Mouse (Mus musculus) lung, embryonic 15.5 days (tissue): ENCODE data around the gene Efcab6. TPM values are rescaled to one million over a fixed set of nuclear protein-coding genes. Genes with fewer than 3 reads are reported as not detected.
"Not testable (repeated sequence)": the region's sequence is repeated elsewhere in the genome, so short reads cannot be mapped to it uniquely, and the experiment has no call there.

Source experiments
- ATAC-seq: fragments of 200-750 bp; cut with Nextera tagmentation; 2 replicates; pipeline ENCODE4 v1.8.0; 2017; ENCODE audit warnings: moderate number of reproducible peaks, borderline replicate concordance; ENCODE audit not compliant: low FRiP score, low TSS enrichment; ENCODE audit errors: extremely low read depth
- H3K27ac ChIP-seq: fragments of 300-500 bp; sonication (generic); 2 replicates; pipeline ENCODE4 v1.5.1; 2015; ENCODE audit warnings: moderate library complexity, mild to moderate bottlenecking, inconsistent platforms
- H3K27me3 ChIP-seq: fragments of 300-500 bp; sonication (generic); 2 replicates; pipeline ENCODE4 v1.6.1; 2015; ENCODE audit warnings: inconsistent platforms
- H3K36me3 ChIP-seq: fragments of 300-500 bp; sonication (generic); 2 replicates; pipeline ENCODE4 v1.6.1; 2015; ENCODE audit warnings: inconsistent platforms
- H3K4me1 ChIP-seq: fragments of 300-500 bp; sonication (generic); 2 replicates; pipeline ENCODE4 v1.6.1; 2015; ENCODE audit warnings: inconsistent platforms
- H3K4me2 ChIP-seq: fragments of 300-500 bp; sonication (generic); 2 replicates; pipeline ENCODE4 v1.6.1; 2015; ENCODE audit warnings: inconsistent platforms, mild to moderate bottlenecking, moderate library complexity
- H3K4me3 ChIP-seq: fragments of 300-500 bp; sonication (generic); 2 replicates; pipeline ENCODE4 v1.5.1; 2015; ENCODE audit warnings: mild to moderate bottlenecking, inconsistent platforms
- H3K9ac ChIP-seq: fragments of 300-500 bp; sonication (generic); 2 replicates; pipeline ENCODE4 v1.6.1; 2015; ENCODE audit warnings: inconsistent platforms
- H3K9me3 ChIP-seq: fragments of 300-500 bp; sonication (generic); 2 replicates; pipeline ENCODE4 v1.6.1; 2016; ENCODE audit warnings: inconsistent platforms
- WGBS: fragments of 180-500 bp; shearing (Covaris S2); methylation state at CpG from one replicate; pipeline ENCODE4 v1.1.7; 2015; 5-methylcytosine and 5-hydroxymethylcytosine counted together
- polyA plus RNA-seq: library from polyadenylated mRNA; unstranded; fragments of >200 nt; fragmentation: Nextera tagmentation; extraction: Ambion mirVana; gene quantifications from 2 replicates; pipeline ENCODE4 v1.2.1, GENCODE M21; 2015

Efcab6 gene
- 0.29 and 0.46 TPM in 2 replicates for polyA plus RNA-seq

- 2% methylated on average over 29 of the region's 29 CpGs for WGBS
- no peak within 1 kb of the TSS for H3K27ac ChIP-seq
- peaks cover 54% of the 10 kb centered on the region for H3K27me3 ChIP-seq
- ATAC-seq: 0 out of 2 replicates have a peak, but pooled peaks have one; percentile 35
- H3K36me3 ChIP-seq: no peaks in the 10 kb centered on the region
- peak within 1 kb of the TSS; percentile 18 for H3K4me2 ChIP-seq
- peak within 1 kb of the TSS; percentile 7; the same call in 1 of the 2 replicates for H3K4me3 ChIP-seq
- no peaks in the 10 kb centered on the region for H3K4me1 ChIP-seq
- H3K9ac ChIP-seq: no peak within 1 kb of the TSS
- peaks cover 3% of the 10 kb centered on the region; the same call in 1 of the 2 replicates for H3K9me3 ChIP-seq
Measured at GRCm38 (mm10) chr15:84065140-84065539, at the start of gene Efcab6. Gene Efcab6, minus strand, starts transcription at chr15:84065379.

- Histone ChIP-seq H3K27me3 (no peaks in the 10 kb centered on the region), H3K4me3 (no peak overlapping the region), H3K36me3 (no peaks in the 10 kb centered on the region), H3K9me3 (no peaks in the 10 kb centered on the region), H3K27ac (no peak overlapping the region), H3K4me2 (no peak overlapping the region), H3K4me1 (no peaks in the 10 kb centered on the region), H3K9ac (no peak overlapping the region)
- 60% methylated on average over 6 of the region's 6 CpGs for WGBS
- ATAC-seq: no peak
Measured at GRCm38 (mm10) chr15:84113873-84114272, 48.7 kb upstream of the Efcab6 start.

- Histone ChIP-seq H3K4me2 (no peak overlapping the region), H3K4me1 (peaks cover 7% of the 10 kb centered on the region), H3K9me3 (no peaks in the 10 kb centered on the region), H3K4me3 (no peak overlapping the region), H3K36me3 (no peaks in the 10 kb centered on the region), H3K27me3 (peaks cover 34% of the 10 kb centered on the region), H3K27ac (no peak overlapping the region), H3K9ac (no peak overlapping the region)
- no peak for ATAC-seq
- WGBS: 5% methylated on average over 13 of the region's 13 CpGs
Measured at GRCm38 (mm10) chr15:84108899-84109298, 43.7 kb upstream of the Efcab6 start.

- peaks cover 36% of the 10 kb centered on the region for H3K27me3 ChIP-seq
- 9% methylated on average over 12 of the region's 12 CpGs for WGBS
- no peaks in the 10 kb centered on the region for H3K9me3 ChIP-seq
- no peak overlapping the region for H3K9ac ChIP-seq
- no peak for ATAC-seq
- H3K27ac ChIP-seq: no peak overlapping the region
- H3K36me3 ChIP-seq: no peaks in the 10 kb centered on the region
- H3K4me3 ChIP-seq: peak overlapping the region; percentile 44
- peak overlapping the region; percentile 89 for H3K4me2 ChIP-seq
- peaks cover 7% of the 10 kb centered on the region for H3K4me1 ChIP-seq
Measured at GRCm38 (mm10) chr15:84105924-84106500, 40.8 kb upstream of the Efcab6 start.

- peaks cover 36% of the 10 kb centered on the region for H3K27me3 ChIP-seq
- H3K9ac ChIP-seq: no peak within 1 kb of the TSS
Measured at GRCm38 (mm10) chr15:84105105-84105923, 40.1 kb upstream of the Efcab6 start, which contains the start of gene Sult4a1. Gene Sult4a1, minus strand, starts transcription at chr15:84105754.

GRCm38 (mm10) chr15:84104626-84105025 is 39.4 kb upstream of the Efcab6 start:
- ATAC-seq: no peak

More at GRCm38 (mm10) chr15:84105105-84105923, 40.1 kb upstream of the Efcab6 start, which contains the start of gene Sult4a1:
- 2% methylated on average over 77 of the region's 77 CpGs for WGBS
- peak; percentile 56; the same call in 1 of the 2 replicates for ATAC-seq
- Histone ChIP-seq H3K4me1 (peaks cover 7% of the 10 kb centered on the region), H3K4me2 (peak within 1 kb of the TSS; percentile 89), H3K9me3 (no peaks in the 10 kb centered on the region), H3K4me3 (peak within 1 kb of the TSS; percentile 44), H3K36me3 (no peaks in the 10 kb centered on the region), H3K27ac (no peak within 1 kb of the TSS)

GRCm38 (mm10) chr15:84097536-84097935 is 32.4 kb upstream of the Efcab6 start:
- WGBS: 77% methylated on average over 15 of the region's 15 CpGs
- not testable (repeated sequence) for H3K36me3 ChIP-seq, H3K27me3 ChIP-seq, ATAC-seq, H3K4me1 ChIP-seq, H3K9ac ChIP-seq, H3K4me3 ChIP-seq, H3K4me2 ChIP-seq, H3K27ac ChIP-seq, H3K9me3 ChIP-seq

More at GRCm38 (mm10) chr15:84104626-84105025, 39.4 kb upstream of the Efcab6 start:
- no peaks in the 10 kb centered on the region for H3K36me3 ChIP-seq
- H3K27me3 ChIP-seq: peaks cover 36% of the 10 kb centered on the region
- H3K4me2 ChIP-seq: no peak overlapping the region
- no peaks in the 10 kb centered on the region for H3K9me3 ChIP-seq
- H3K27ac ChIP-seq: no peak overlapping the region
- H3K4me3 ChIP-seq: no peak overlapping the region; the same call in 1 of the 2 replicates
- no peak overlapping the region for H3K9ac ChIP-seq
- WGBS: 75% methylated on average over 7 of the region's 7 CpGs
- peaks cover 7% of the 10 kb centered on the region for H3K4me1 ChIP-seq

- no peak overlapping the region for H3K27ac ChIP-seq
- no peaks in the 10 kb centered on the region for H3K4me1 ChIP-seq
- no peaks in the 10 kb centered on the region for H3K9me3 ChIP-seq
- 78% methylated on average over 8 of the region's 8 CpGs for WGBS
- no peaks in the 10 kb centered on the region for H3K27me3 ChIP-seq
- H3K4me2 ChIP-seq: no peak overlapping the region
- H3K9ac ChIP-seq: no peak overlapping the region
- no peaks in the 10 kb centered on the region for H3K36me3 ChIP-seq
- ATAC-seq: no peak
- H3K4me3 ChIP-seq: no peak overlapping the region
Measured at GRCm38 (mm10) chr15:84096051-84096450, 30.9 kb upstream of the Efcab6 start.

GRCm38 (mm10) chr15:84094921-84095320 is 29.7 kb upstream of the Efcab6 start:
- Histone ChIP-seq H3K27me3 (no peaks in the 10 kb centered on the region), H3K4me2 (no peak overlapping the region), H3K9me3 (no peaks in the 10 kb centered on the region), H3K27ac (no peak overlapping the region), H3K36me3 (no peaks in the 10 kb centered on the region), H3K4me3 (no peak overlapping the region), H3K4me1 (no peaks in the 10 kb centered on the region), H3K9ac (no peak overlapping the region)
- 44% methylated on average over 7 of the region's 7 CpGs for WGBS
- ATAC-seq: no peak

- Histone ChIP-seq H3K36me3 (no peaks in the 10 kb centered on the region), H3K4me3 (no peak overlapping the region), H3K27ac (no peak overlapping the region), H3K9ac (no peak overlapping the region), H3K27me3 (no peaks in the 10 kb centered on the region), H3K9me3 (no peaks in the 10 kb centered on the region), H3K4me2 (no peak overlapping the region), H3K4me1 (no peaks in the 10 kb centered on the region)
- WGBS: 31% methylated on average over 9 of the region's 9 CpGs
- no peak for ATAC-seq
Measured at GRCm38 (mm10) chr15:84086775-84087174, 21.6 kb upstream of the Efcab6 start.

- no peaks in the 10 kb centered on the region for H3K36me3 ChIP-seq
- no peaks in the 10 kb centered on the region for H3K4me1 ChIP-seq
- no peaks in the 10 kb centered on the region for H3K27me3 ChIP-seq
- H3K4me2 ChIP-seq: no peak overlapping the region
- ATAC-seq: no peak
- H3K4me3 ChIP-seq: no peak overlapping the region
- H3K27ac ChIP-seq: no peak overlapping the region
- H3K9me3 ChIP-seq: no peaks in the 10 kb centered on the region
- WGBS: 20% methylated on average over 12 of the region's 12 CpGs
- no peak overlapping the region for H3K9ac ChIP-seq
Measured at GRCm38 (mm10) chr15:84086364-84086763, 21.2 kb upstream of the Efcab6 start.

GRCm38 (mm10) chr15:84080069-84080468 is 14.9 kb upstream of the Efcab6 start:
- H3K4me2 ChIP-seq: no peak overlapping the region
- 0 out of 2 replicates have a peak, but pooled peaks have one; percentile 55 for ATAC-seq
- H3K4me3 ChIP-seq: no peak overlapping the region
- no peaks in the 10 kb centered on the region for H3K36me3 ChIP-seq
- no peaks in the 10 kb centered on the region for H3K9me3 ChIP-seq
- no peak overlapping the region for H3K9ac ChIP-seq
- H3K27me3 ChIP-seq: peaks cover 10% of the 10 kb centered on the region; the same call in 1 of the 2 replicates
- H3K27ac ChIP-seq: no peak overlapping the region
- 35% methylated on average over 7 of the region's 7 CpGs for WGBS
- peaks cover 5% of the 10 kb centered on the region; the same call in 1 of the 2 replicates for H3K4me1 ChIP-seq
